Mouse (Mus musculus) midbrain, embryonic 13.5 days (tissue): ENCODE results near the gene Phf21a. TPM values are rescaled to one million over a fixed set of nuclear protein-coding genes. Genes with fewer than 3 reads are reported as not detected.

Source experiments
- ATAC-seq: fragments of 200-750 bp; cut with Nextera tagmentation; 2 replicates; pipeline ENCODE4 v1.8.0; 2017; ENCODE audit warnings: mild to moderate bottlenecking, moderate TSS enrichment, moderate library complexity
- H3K27ac ChIP-seq: fragments of 300-500 bp; sonication (generic); 2 replicates; pipeline ENCODE4 v1.5.1; 2015; ENCODE audit warnings: inconsistent platforms, mild to moderate bottlenecking, moderate library complexity
- H3K27me3 ChIP-seq: fragments of 300-500 bp; sonication (generic); 2 replicates; pipeline ENCODE4 v1.6.1; 2015; ENCODE audit warnings: mild to moderate bottlenecking, inconsistent platforms
- H3K36me3 ChIP-seq: fragments of 300-500 bp; sonication (generic); 2 replicates; pipeline ENCODE4 v1.6.1; 2015; ENCODE audit warnings: mild to moderate bottlenecking, inconsistent platforms
- H3K4me1 ChIP-seq: fragments of 300-500 bp; sonication (generic); replicated peaks from 2 replicates; pipeline ENCODE4 v1.6.1; 2015; ENCODE audit warnings: inconsistent platforms
- H3K4me2 ChIP-seq: fragments of 300-500 bp; sonication (generic); replicated peaks from 2 replicates; pipeline ENCODE4 v1.6.1; 2015; ENCODE audit warnings: moderate library complexity, mild to moderate bottlenecking, inconsistent platforms
- H3K4me3 ChIP-seq: fragments of 300-500 bp; sonication (generic); replicated peaks from 2 replicates; pipeline ENCODE4 v1.5.1; 2015; ENCODE audit warnings: mild to moderate bottlenecking, inconsistent platforms
- H3K9ac ChIP-seq: fragments of 300-500 bp; sonication (generic); replicated peaks from 2 replicates; pipeline ENCODE4 v1.6.1; 2015; ENCODE audit warnings: mild to moderate bottlenecking, inconsistent platforms
- H3K9me3 ChIP-seq: fragments of 300-500 bp; sonication (generic); 2 replicates; pipeline ENCODE4 v1.6.1; 2016; ENCODE audit warnings: mild to moderate bottlenecking, inconsistent platforms
- WGBS: fragments of 180-500 bp; shearing (Covaris S2); methylation state at CpG from one replicate; pipeline ENCODE4 v1.1.7; 2015; 5-methylcytosine and 5-hydroxymethylcytosine counted together
- polyA plus RNA-seq: library from polyadenylated mRNA; unstranded; fragments of >200 nt; fragmentation: Nextera tagmentation; extraction: Ambion mirVana; gene quantifications from 2 replicates; pipeline ENCODE4 v1.2.1, GENCODE M21; 2015

Gene Phf21a
- polyA plus RNA-seq, 1 experiment from 2014 or later, result 48.8 TPM

DNA sequence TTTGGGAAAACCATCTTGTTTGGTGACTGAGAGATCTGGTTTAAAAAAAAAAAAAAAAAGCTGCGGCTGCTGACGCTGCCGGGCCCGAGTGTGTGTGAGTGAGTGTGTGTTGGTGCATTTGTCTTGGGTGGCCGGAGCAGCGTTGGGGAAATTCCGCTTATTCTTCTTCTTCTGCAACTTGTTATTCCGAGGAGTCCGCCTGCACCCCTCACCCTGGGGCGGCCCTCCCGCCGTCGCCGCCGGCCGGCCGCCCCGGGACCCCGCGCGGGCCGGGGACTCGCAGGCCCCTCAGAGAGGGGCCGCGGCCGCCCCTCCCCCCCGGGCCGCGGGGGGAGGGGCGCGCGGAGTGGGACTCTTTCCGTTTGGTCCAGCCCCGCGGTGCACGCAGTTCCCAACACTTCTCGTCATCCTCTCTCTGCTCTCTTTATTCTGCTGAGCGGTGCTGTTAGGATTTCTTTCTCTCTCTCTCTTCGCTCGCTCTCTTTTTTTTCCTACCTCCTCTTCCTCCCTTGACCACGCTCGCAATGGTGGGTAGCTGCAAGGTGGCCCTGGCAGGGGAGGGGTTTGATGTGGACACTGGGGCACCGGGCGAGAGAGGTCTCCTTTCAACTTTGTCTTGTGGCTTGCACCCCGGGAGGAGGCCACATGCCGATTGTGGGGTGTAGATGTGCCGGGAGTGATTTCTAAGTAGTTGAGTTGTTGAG, 92.3 kb downstream of the Phf21a start:
- Histone ChIP-seq H3K9ac (peak overlapping the region; percentile 87), H3K27ac (peak overlapping the region; percentile 100), H3K9me3 (no peaks in the 10 kb centered on the region), H3K36me3 (no peaks in the 10 kb centered on the region), H3K4me3 (peak overlapping the region; percentile 77), H3K27me3 (no peaks in the 10 kb centered on the region), H3K4me2 (peak overlapping the region; percentile 85), H3K4me1 (peaks cover 51% of the 10 kb centered on the region)
- peak; percentile 38 for ATAC-seq
- under 1% methylated on average over 47 of the region's 47 CpGs for WGBS

DNA sequence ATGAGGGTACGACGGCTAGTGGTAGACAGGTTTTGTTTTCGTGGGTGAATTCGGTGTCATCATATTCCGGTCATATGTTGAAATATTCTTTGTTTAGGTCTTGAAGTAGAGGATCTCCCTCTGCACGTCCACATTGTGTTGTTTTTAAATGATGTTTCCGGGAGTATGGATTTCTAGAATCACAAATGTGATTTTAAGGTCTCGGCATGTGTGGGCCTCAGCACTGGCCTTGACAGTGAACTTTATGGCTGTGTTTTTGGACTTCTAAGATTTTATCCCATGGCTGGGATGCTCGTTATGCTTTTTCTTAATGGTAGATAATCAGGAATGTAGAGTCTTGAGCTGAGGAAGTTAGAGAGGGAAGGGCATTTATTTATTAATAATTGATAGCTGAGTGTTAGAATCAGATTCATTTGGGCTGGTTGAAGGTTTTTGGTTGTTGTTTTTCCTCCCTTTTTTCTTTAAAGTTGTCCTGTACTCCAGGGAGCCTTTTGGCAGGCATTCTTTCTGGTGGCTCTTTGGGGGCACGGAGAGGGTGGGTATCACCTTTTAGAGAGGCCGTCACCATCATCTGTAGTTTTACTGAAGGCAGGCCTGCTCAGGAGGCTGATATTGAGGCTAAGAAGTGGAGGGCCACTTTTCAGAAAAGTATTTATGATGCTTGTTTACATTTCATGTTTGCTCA, 93.0 kb downstream of the Phf21a start:
- H3K4me3 ChIP-seq, result peak overlapping the region; percentile 77
- no peaks in the 10 kb centered on the region for H3K27me3 ChIP-seq
- H3K9me3 ChIP-seq, result no peaks in the 10 kb centered on the region
- 4% methylated on average over 11 of the region's 11 CpGs for WGBS
- H3K4me1 ChIP-seq, result peaks cover 58% of the 10 kb centered on the region
- H3K4me2 ChIP-seq, result peak overlapping the region; percentile 85
- peak overlapping the region; percentile 100 for H3K27ac ChIP-seq
- H3K9ac ChIP-seq, result peak overlapping the region; percentile 87
- H3K36me3 ChIP-seq, result no peaks in the 10 kb centered on the region
- ATAC-seq, result no peak

DNA sequence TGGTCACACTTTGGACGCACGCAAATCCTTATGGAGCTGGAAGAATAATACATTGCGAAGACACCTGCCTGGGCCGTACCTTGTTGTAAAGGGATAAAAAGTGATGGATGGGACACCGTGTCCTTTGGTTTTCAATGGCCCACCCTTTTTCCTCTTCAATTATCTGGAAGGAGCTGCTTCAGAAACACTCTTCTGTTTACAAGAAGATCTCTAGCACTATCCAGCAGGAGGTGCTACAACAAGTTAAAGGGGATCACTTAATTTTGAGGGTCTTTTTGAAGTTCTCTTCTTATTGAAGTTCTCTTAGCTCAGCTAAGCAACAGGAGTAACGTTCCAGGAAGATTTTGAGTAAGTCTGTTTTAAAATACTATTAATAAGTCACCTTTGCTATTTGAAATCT, 94.1 kb downstream of the Phf21a start:
- H3K9ac ChIP-seq, result no peak overlapping the region
- no peak for ATAC-seq
- H3K4me1 ChIP-seq, result peaks cover 56% of the 10 kb centered on the region
- no peaks in the 10 kb centered on the region for H3K27me3 ChIP-seq
- WGBS, result 55% methylated on average over 6 of the region's 6 CpGs
- no peaks in the 10 kb centered on the region for H3K9me3 ChIP-seq
- no peaks in the 10 kb centered on the region for H3K36me3 ChIP-seq
- no peak overlapping the region; the same call in 1 of the 2 replicates for H3K27ac ChIP-seq
- peak overlapping the region; percentile 85 for H3K4me2 ChIP-seq
- H3K4me3 ChIP-seq, result peak overlapping the region; percentile 77

DNA sequence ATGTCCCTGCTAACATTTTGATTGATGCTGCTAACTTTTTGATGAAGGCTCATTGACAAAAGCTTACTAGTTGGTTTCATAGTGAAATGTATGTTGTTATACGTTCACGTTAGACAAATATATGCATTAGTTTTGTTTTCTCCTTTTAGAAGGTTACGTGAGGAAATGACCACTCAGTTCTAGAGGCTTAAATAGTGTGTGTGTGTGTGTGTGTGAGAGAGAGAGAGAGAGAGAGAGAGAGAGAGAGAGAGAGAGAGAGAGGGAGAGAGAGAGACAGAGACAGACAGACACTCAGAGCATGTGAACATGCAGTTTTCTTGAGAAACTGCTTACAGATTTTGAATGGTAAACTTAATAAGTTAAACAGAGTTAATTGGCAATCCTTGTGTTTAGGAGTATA, 95.8 kb downstream of the Phf21a start:
- no peaks in the 10 kb centered on the region for H3K36me3 ChIP-seq
- H3K4me1 ChIP-seq, result peaks cover 54% of the 10 kb centered on the region
- H3K27me3 ChIP-seq, result no peaks in the 10 kb centered on the region
- H3K9ac ChIP-seq, result no peak overlapping the region
- peak overlapping the region; percentile 12; the same call in 1 of the 2 replicates for H3K4me3 ChIP-seq
- H3K9me3 ChIP-seq, result no peaks in the 10 kb centered on the region
- 63% methylated on average over 3 of the region's 3 CpGs for WGBS
- no peak for ATAC-seq
- no peak overlapping the region for H3K27ac ChIP-seq
- H3K4me2 ChIP-seq, result peak overlapping the region; percentile 42

DNA sequence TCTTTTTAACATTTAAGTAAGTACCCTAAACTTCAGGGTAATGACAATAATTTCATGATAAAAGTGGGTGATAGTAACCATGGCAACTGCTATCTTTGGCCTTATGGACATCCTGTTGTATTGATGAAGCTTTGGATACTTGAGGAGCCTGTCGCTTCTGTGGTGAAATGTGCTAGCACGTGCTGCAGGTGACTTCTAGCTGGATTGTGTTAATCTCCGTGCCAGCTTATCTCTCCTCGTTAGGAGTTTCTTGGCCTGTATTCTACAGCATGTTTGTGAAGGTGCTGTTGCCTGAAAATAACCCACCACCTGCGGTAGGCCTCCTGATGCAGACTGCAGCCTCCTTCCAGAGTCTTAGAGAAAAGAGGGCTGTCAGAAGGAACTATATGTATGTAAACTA, 98.0 kb downstream of the Phf21a start:
- no peaks in the 10 kb centered on the region for H3K27me3 ChIP-seq
- H3K4me1 ChIP-seq, result peaks cover 50% of the 10 kb centered on the region
- H3K9ac ChIP-seq, result no peak overlapping the region
- no peak overlapping the region for H3K4me3 ChIP-seq
- no peak overlapping the region for H3K4me2 ChIP-seq
- no peak for ATAC-seq
- no peaks in the 10 kb centered on the region for H3K9me3 ChIP-seq
- H3K36me3 ChIP-seq, result no peaks in the 10 kb centered on the region
- no peak overlapping the region for H3K27ac ChIP-seq
- 71% methylated on average over 5 of the region's 5 CpGs for WGBS

DNA sequence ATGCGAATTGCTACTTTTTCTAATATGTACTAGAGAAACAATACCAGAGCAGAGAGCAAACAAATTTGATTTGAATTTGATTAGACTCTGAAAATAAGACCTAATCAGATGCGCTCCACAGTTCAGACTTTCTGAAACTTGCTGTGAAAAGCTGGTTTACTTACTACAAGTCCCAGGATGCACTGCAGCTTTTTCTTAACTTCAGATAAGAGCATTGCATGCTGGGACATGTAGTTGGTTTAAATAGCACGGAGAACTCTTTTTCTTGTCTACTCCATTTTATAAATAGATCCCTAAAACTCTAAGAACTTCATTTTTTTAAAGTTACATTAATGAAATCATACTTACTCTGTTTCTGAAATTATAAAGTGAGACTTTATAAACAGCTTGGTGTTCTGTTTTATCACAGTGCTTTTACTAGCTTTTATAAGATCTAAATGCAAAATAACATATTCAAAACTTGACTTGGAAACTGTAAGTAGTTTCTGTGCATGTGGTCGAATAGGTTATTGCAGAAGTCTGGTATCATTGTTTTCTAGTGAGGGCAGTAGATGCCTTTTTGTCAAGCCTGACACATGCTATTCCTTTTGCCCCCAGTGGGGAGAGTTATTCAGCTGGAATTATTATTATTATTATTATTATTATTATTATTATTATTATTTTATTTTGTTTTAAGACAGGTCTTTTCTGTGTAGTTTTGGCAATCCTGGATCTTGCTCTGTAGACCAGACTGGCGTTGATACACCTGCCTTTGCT, 99.1 kb downstream of the Phf21a start:
- Histone ChIP-seq H3K4me1 (peaks cover 40% of the 10 kb centered on the region), H3K36me3 (no peaks in the 10 kb centered on the region), H3K27ac (no peak overlapping the region), H3K4me2 (no peak overlapping the region), H3K9me3 (no peaks in the 10 kb centered on the region), H3K27me3 (no peaks in the 10 kb centered on the region), H3K4me3 (no peak overlapping the region), H3K9ac (no peak overlapping the region)
- ATAC-seq, result peak; percentile 30; the same call in 1 of the 2 replicates
- 79% methylated on average over 5 of the region's 5 CpGs for WGBS

DNA sequence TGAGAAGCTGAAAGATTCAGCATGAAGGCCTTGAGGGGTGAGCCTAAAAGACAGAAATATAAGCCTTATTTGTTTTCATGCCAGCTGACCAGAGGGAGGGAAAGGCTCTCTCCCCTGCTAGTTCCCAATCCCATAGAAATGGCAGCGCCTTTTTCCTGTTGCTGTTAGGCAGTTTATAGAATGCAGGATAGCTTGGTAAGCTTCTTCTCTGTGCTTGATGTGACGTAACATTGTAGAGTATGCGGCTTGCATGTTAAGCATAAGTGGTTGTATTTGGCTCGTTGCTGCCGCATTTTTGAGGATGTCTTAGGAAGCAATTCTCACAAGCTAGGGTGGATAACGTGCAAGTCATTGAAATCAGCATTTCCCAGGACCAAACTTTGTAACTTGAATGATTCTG, 105.2 kb downstream of the Phf21a start:
- Histone ChIP-seq H3K36me3 (no peaks in the 10 kb centered on the region), H3K4me1 (peaks cover 23% of the 10 kb centered on the region), H3K9me3 (no peaks in the 10 kb centered on the region), H3K4me2 (no peak overlapping the region), H3K27me3 (no peaks in the 10 kb centered on the region), H3K4me3 (no peak overlapping the region), H3K27ac (0 out of 2 replicates have a peak overlapping the region, but pooled peaks have one; percentile 35), H3K9ac (0 out of 2 replicates have a peak overlapping the region, but pooled peaks have one; percentile 1)
- ATAC-seq, result no peak
- 60% methylated on average over 6 of the region's 6 CpGs for WGBS

DNA sequence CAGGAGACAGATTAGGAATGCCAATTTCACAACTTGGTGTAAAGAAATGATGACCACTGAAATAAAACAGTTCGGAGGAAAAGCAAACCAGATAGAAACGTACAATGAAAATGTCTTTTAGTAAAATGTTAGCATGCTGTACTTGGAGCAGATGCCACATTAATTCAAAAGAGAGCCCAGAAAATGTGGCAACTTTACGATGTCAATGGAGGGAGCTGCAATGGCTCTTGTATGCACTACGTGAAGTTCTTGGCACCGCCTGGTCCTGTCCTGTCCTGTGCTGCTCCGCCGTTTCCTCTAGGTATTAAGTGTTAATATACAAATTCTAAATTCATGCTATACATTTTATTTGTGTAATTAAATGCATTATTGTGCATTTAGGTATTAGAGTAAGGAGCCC, 105.8 kb downstream of the Phf21a start:
- 85% methylated on average over 7 of the region's 7 CpGs for WGBS
- Histone ChIP-seq H3K36me3 (no peaks in the 10 kb centered on the region), H3K27ac (no peak overlapping the region)

DNA sequence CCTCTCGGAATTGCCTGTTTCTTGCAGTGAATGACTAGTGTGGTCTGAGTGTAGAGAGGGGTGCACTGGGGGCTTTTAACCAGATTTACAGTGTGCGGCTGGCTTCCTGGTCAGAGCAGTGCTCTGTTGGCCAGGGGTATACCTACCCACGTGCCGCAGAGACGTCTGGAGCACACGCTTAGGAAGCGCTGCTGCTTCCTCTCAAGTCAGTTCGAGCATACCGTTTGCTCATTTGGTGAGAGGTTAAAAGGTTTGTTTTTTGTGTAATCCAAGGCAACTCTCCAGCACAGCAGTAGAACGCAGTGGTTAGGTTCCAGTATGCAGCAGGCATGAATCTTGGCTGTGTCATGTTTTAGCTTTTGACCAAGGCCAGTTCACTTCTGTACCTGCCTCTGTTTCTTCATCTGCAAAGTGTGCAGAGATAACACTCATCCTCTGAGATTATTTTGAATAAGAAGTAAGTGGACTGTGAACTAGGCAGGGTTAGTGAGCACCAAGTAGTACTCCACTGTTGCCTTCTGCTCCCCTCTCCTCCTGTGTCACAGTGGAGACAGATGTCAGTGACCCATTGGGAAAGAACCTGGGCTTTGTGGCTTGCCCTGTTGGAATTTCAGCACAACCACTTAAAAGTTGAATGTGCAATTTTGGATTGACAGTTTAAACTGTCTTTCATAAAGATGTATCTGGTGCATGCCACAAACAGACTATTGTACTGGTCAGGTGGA, 106.8 kb downstream of the Phf21a start:
- WGBS, result 81% methylated on average over 10 of the region's 10 CpGs
- no peak overlapping the region for H3K9ac ChIP-seq
- H3K4me1 ChIP-seq, result peaks cover 27% of the 10 kb centered on the region
- no peaks in the 10 kb centered on the region for H3K27me3 ChIP-seq
- H3K4me2 ChIP-seq, result no peak overlapping the region
- no peaks in the 10 kb centered on the region for H3K36me3 ChIP-seq
- no peak overlapping the region for H3K4me3 ChIP-seq
- no peak overlapping the region for H3K27ac ChIP-seq
- no peak for ATAC-seq
- H3K9me3 ChIP-seq, result no peaks in the 10 kb centered on the region

More for the DNA sequence above, 105.8 kb downstream of the Phf21a start:
- no peaks in the 10 kb centered on the region for H3K9me3 ChIP-seq
- H3K4me2 ChIP-seq, result no peak overlapping the region
- peaks cover 23% of the 10 kb centered on the region for H3K4me1 ChIP-seq
- no peak overlapping the region for H3K4me3 ChIP-seq
- H3K9ac ChIP-seq, result no peak overlapping the region
- ATAC-seq, result no peak
- H3K27me3 ChIP-seq, result no peaks in the 10 kb centered on the region

DNA sequence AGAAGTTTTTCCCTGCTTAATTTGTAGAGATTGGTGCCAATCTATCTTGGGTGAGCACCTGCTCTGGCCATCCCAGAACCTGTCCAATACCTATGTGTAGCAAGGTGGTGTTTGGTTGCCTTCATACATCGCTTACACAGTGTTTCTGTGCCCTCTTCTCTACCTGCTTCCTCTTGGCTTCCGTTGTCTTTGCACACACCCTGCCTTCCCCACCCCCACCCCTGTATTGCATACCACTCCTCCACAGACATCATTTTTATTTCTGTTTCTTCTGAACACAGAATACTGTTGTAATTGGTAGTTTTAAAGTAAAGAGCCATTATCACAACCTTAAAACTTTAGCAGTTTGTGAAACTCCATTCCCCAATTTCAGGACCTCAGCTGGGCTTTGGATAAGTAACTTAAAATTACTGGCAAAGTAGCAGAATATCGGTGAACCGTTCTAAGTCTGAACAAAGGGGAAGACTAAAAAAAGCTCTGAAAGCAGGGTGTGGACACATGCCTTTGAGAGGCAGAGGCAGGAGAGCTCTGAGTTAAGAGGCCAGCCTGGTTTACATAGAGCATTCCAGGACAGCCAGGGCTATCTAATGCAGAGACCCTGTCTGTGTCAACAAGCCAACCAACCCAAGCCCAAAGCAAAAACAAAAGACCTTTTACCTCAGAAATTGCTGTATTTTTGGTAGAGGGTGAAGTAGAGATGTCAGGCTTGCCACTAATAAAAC, 109.6 kb downstream of the Phf21a start:
- peaks cover 40% of the 10 kb centered on the region for H3K4me1 ChIP-seq
- 76% methylated on average over 4 of the region's 4 CpGs for WGBS
- no peak for ATAC-seq

DNA sequence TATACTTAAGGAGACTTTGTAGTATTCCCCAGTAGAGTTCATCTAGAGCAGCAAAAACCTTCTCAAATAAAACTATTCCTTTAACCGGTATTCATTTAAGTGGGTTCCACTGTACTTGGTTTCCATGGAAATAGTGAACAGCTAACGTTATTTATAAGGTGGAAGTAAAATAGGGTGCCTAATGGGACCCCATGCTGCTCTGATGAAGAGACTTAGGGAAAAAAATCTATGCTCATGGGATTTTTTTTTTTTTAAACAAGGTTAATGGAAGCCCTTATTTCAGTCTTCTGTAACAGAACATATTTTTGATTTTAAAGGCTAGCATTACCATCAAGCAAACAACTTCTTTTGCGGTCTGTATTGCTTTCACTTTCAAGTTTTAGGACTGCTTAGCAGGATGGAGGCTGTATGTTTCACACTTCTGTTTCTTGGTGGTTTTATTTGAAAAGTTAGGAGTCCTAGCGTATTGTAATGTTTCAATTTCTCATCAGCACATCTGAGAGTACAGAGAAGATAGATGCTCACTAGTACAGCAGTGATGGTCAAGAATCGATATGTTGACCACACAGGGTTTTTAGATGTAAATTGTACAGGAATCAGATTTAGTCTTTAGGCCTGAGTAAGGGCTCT, 112.2 kb downstream of the Phf21a start:
- Histone ChIP-seq H3K27me3 (no peaks in the 10 kb centered on the region), H3K27ac (no peak overlapping the region), H3K9ac (no peak overlapping the region), H3K9me3 (no peaks in the 10 kb centered on the region), H3K4me2 (no peak overlapping the region), H3K4me1 (peaks cover 20% of the 10 kb centered on the region), H3K36me3 (no peaks in the 10 kb centered on the region), H3K4me3 (no peak overlapping the region)
- no peak for ATAC-seq
- WGBS, result 63% methylated on average over 5 of the region's 5 CpGs

More for the DNA sequence above, 109.6 kb downstream of the Phf21a start:
- Histone ChIP-seq H3K4me3 (no peak overlapping the region), H3K36me3 (no peaks in the 10 kb centered on the region), H3K9me3 (no peaks in the 10 kb centered on the region), H3K9ac (no peak overlapping the region), H3K27me3 (no peaks in the 10 kb centered on the region), H3K4me2 (no peak overlapping the region), H3K27ac (no peak overlapping the region)
